Mouse (Mus musculus) liver, embryonic 14.5 days (tissue): ENCODE results near the gene Jun. TPM values are rescaled to one million over a fixed set of nuclear protein-coding genes. Genes with fewer than 3 reads are reported as not detected.

ENCODE experiments used
- ATAC-seq: fragments of 200-750 bp; cut with Nextera tagmentation; 2 replicates; pipeline ENCODE4 v1.8.0; 2017; ENCODE audit warnings: moderate number of reproducible peaks, mild to moderate bottlenecking, moderate library complexity; ENCODE audit not compliant: insufficient read depth
- DNase-seq, 3 experiments: peaks; one replicate each; pipeline ENCODE4 v3.0.0-alpha.2; 2012 to 2013; ENCODE audit warnings: low read depth in 3 of 3, low spot score in 3 of 3
- H3K27ac ChIP-seq: fragments of 300-500 bp; sonication (generic); 2 replicates; pipeline ENCODE4 v1.5.1; 2014; ENCODE audit warnings: moderate library complexity, mild to moderate bottlenecking, control low read depth, inconsistent platforms
- H3K27me3 ChIP-seq: fragments of 300-500 bp; sonication (generic); 2 replicates; pipeline ENCODE4 v1.6.1; 2014; ENCODE audit warnings: mild to moderate bottlenecking, low read length, moderate library complexity; ENCODE audit not compliant: control insufficient read depth, insufficient read depth
- H3K36me3 ChIP-seq: fragments of 300-500 bp; sonication (generic); replicated peaks from 2 replicates; pipeline ENCODE4 v1.6.1; 2014; ENCODE audit warnings: low read depth; ENCODE audit not compliant: control insufficient read depth, insufficient read depth
- H3K4me1 ChIP-seq, 2 experiments: fragments of 200-500 bp in 1 of 2; fragments of 300-500 bp in 1 of 2; sonication (generic) in 1 of 2; replicated peaks; 2 replicates each; pipeline ENCODE4 v1.6.1; 2012 to 2014; ENCODE audit warnings: antibody characterized with exemption in 1 of 2, inconsistent platforms in 1 of 2, low read length in 1 of 2; ENCODE audit not compliant: control insufficient read depth in 2 of 2, insufficient read depth in 2 of 2
- H3K4me2 ChIP-seq: fragments of 300-500 bp; sonication (generic); 2 replicates; pipeline ENCODE4 v1.6.1; 2014; ENCODE audit warnings: low read depth, mild to moderate bottlenecking, control low read depth, moderate library complexity
- H3K4me3 ChIP-seq, 2 experiments: fragments of 200-500 bp in 1 of 2; fragments of 300-500 bp in 1 of 2; sonication (generic) in 1 of 2; 2 replicates each; pipeline ENCODE4 v1.5.1; 2012 to 2014; ENCODE audit warnings: low read depth in 2 of 2, low read length in 2 of 2, mild to moderate bottlenecking in 2 of 2, control low read depth in 1 of 2, inconsistent platforms in 1 of 2, moderate library complexity in 1 of 2; ENCODE audit not compliant: insufficient read depth in 1 of 2
- H3K9ac ChIP-seq: fragments of 300-500 bp; sonication (generic); replicated peaks from 2 replicates; pipeline ENCODE4 v1.6.1; 2014; ENCODE audit warnings: mild to moderate bottlenecking, control low read depth, moderate library complexity
- H3K9me3 ChIP-seq: fragments of 300-500 bp; sonication (generic); 2 replicates; pipeline ENCODE4 v1.6.1; 2016; ENCODE audit warnings: low read length, mixed read lengths; ENCODE audit not compliant: control insufficient read depth
- CTCF ChIP-seq: IDR thresholded peaks from 2 replicates; pipeline ENCODE4 v1.5.1; 2016; ENCODE audit warnings: antibody characterized with exemption, low read depth, control low read depth
- EP300 ChIP-seq: IDR thresholded peaks from 2 replicates; pipeline ENCODE4 v1.6.1; 2016; ENCODE audit warnings: antibody characterized with exemption, low read depth
- WGBS: fragments of 180-500 bp; shearing (Covaris S2); extraction: QIAGEN DNeasy Blood & Tissue Kit; methylation state at CpG from one replicate; pipeline ENCODE4 v1.1.7; 2014; ENCODE audit not compliant: insufficient replicate concordance; 5-methylcytosine and 5-hydroxymethylcytosine counted together
- polyA plus RNA-seq, 2 experiments: library from polyadenylated mRNA; depleted of rRNA in 1 of 2; stranded (reverse) in 1 of 2; unstranded in 1 of 2; fragments of >200 nt; fragmentation: Nextera tagmentation in 1 of 2; extraction: Ambion mirVana in 1 of 2; gene quantifications; 2 replicates each; pipeline versions ENCODE4 v1.2.1 to v1.2.3; 2012 to 2014

Gene Jun
- polyA plus RNA-seq, 2 experiments, result 1.1 to 2.0 TPM

- ATAC-seq, result no peak
These were observed 16.3 kb upstream of the Jun start for GRCm38 (mm10) chr4:95068045-95068948.

GRCm38 (mm10) chr4:95063609-95064210, 11.7 kb upstream of the Jun start:
- TF ChIP-seq CTCF (no peak), EP300 (no peak)
- no peak for DNase-seq
- H3K9me3 ChIP-seq, result no peaks in the 10 kb centered on the region
- H3K4me3 ChIP-seq, result no peak overlapping the region
- H3K9ac ChIP-seq, result no peak overlapping the region
- no peaks in the 10 kb centered on the region for H3K27me3 ChIP-seq
- no peak overlapping the region for H3K27ac ChIP-seq
- no peak overlapping the region for H3K4me2 ChIP-seq
- ATAC-seq, result no peak
- H3K4me1 ChIP-seq, result peaks cover 0 to 3% of the 10 kb centered on the region in 2 experiments; a peak in 1 of 4 replicates
- no peaks in the 10 kb centered on the region for H3K36me3 ChIP-seq
- 61% methylated on average over 2 of the region's 2 CpGs for WGBS

More at GRCm38 (mm10) chr4:95068045-95068948, 16.3 kb upstream of the Jun start:
- WGBS, result 61% methylated on average over 8 of the region's 8 CpGs
- DNase-seq, result no peak
- TF ChIP-seq CTCF (no peak), EP300 (no peak)
- Histone ChIP-seq H3K4me2 (no peak overlapping the region), H3K9me3 (no peaks in the 10 kb centered on the region), H3K36me3 (no peaks in the 10 kb centered on the region), H3K4me3 (no peak overlapping the region), H3K4me1 (no peaks in the 10 kb centered on the region), H3K27ac (no peak overlapping the region), H3K27me3 (no peaks in the 10 kb centered on the region), H3K9ac (no peak overlapping the region)

- Histone ChIP-seq H3K9me3 (no peaks in the 10 kb centered on the region), H3K4me1 (peaks cover 0 to 3% of the 10 kb centered on the region in 2 experiments; a peak in 1 of 4 replicates), H3K4me3 (no peak overlapping the region), H3K27me3 (no peaks in the 10 kb centered on the region), H3K27ac (no peak overlapping the region), H3K36me3 (no peaks in the 10 kb centered on the region), H3K4me2 (no peak overlapping the region), H3K9ac (no peak overlapping the region)
- ATAC-seq, result no peak
- TF ChIP-seq EP300 (no peak), CTCF (no peak)
- WGBS, result 45% methylated on average over 9 of the region's 9 CpGs
- DNase-seq, result no peak
These were observed 10.9 kb upstream of the Jun start for GRCm38 (mm10) chr4:95062873-95063272.

DNA sequence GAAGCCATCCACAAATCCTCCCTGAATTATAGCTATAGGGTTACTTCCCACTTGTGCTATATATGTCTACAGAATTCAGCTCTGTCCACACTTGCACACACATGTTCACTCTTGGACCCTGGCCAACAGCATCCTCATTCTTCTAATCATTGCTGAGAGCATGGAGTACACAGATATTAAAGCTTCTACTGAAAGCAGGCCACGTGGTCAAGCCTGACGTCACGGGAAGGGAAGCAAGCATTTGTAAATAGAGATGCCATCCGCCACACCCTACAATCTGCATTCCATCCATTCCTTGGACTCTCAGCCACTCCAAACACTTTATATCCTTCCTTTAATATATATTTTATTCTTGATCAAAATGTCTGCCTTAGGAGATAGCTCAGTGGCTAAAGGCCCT, 5.2 kb upstream of the Jun start:
- ATAC-seq (no peak), DNase-seq (no peak)
- TF ChIP-seq EP300, result no peak
- TF ChIP-seq CTCF, result no peak
- WGBS, result 65% methylated on average over 4 of the region's 4 CpGs
- Histone ChIP-seq H3K9ac (no peak overlapping the region), H3K27me3 (peaks cover under 1% of the 10 kb centered on the region; the same call in 1 of the 2 replicates), H3K9me3 (no peaks in the 10 kb centered on the region), H3K27ac (no peak overlapping the region), H3K4me1 (no peaks in the 10 kb centered on the region), H3K4me2 (no peak overlapping the region), H3K4me3 (no peak overlapping the region), H3K36me3 (no peaks in the 10 kb centered on the region)

GRCm38 (mm10) chr4:95055276-95055675, 3.3 kb upstream of the Jun start:
- Histone ChIP-seq H3K4me1 (no peaks in the 10 kb centered on the region), H3K36me3 (no peaks in the 10 kb centered on the region), H3K4me3 (no peak overlapping the region), H3K27me3 (peaks cover 20% of the 10 kb centered on the region), H3K9me3 (no peaks in the 10 kb centered on the region), H3K9ac (no peak overlapping the region), H3K27ac (no peak overlapping the region), H3K4me2 (no peak overlapping the region)
- DNase-seq (no peak), ATAC-seq (no peak)
- TF ChIP-seq CTCF, result no peak
- no peak for TF ChIP-seq EP300
- WGBS, result 33% methylated on average over 1 of the region's 1 CpGs
